Mouse (Mus musculus) kidney, adult 2 months (tissue): ENCODE data around the gene Commd7.

Source experiments
- CTCF ChIP-seq: fragments of 200-500 bp; conservative IDR thresholded peaks from 2 replicates; pipeline ENCODE4 v1.5.1; 2011; ENCODE audit warnings: low read depth, mild to moderate bottlenecking, control low read depth, low read length, moderate library complexity, mixed read lengths; ENCODE audit not compliant: insufficient read depth, insufficient read length
- POLR2A ChIP-seq: fragments of 200-500 bp; IDR thresholded peaks from one replicate; pipeline ENCODE4 v1.6.1; 2011; ENCODE audit warnings: low read depth, low read length, control low read depth

GRCm38 (mm10) chr2:153580042-153580441 is 52.5 kb downstream of the Commd7 start:
- TF ChIP-seq CTCF = no peak
- no peak for TF ChIP-seq POLR2A
